Mouse (Mus musculus) forebrain, embryonic 13.5 days (tissue): ENCODE data around the gene Aqp7. TPM values are rescaled to one million over a fixed set of nuclear protein-coding genes. Genes with fewer than 3 reads are reported as not detected.
A peak's percentile ranks its signal among the peaks of the same experiment; 100 is the strongest.
"Not testable (repeated sequence)": the region's sequence is repeated elsewhere in the genome, so short reads cannot be mapped to it uniquely, and the experiment has no call there.

ENCODE experiments used
- ATAC-seq: fragments of 200-750 bp; cut with Nextera tagmentation; 2 replicates; pipeline ENCODE4 v1.8.0; 2017
- H3K27ac ChIP-seq: fragments of 300-500 bp; sonication (generic); 2 replicates; pipeline ENCODE4 v1.5.1; 2015; ENCODE audit warnings: inconsistent platforms, mild to moderate bottlenecking, moderate library complexity
- H3K27me3 ChIP-seq: fragments of 300-500 bp; sonication (generic); 2 replicates; pipeline ENCODE4 v1.6.1; 2015; ENCODE audit warnings: mild to moderate bottlenecking, inconsistent platforms
- H3K36me3 ChIP-seq: fragments of 300-500 bp; sonication (generic); 2 replicates; pipeline ENCODE4 v1.6.1; 2015; ENCODE audit warnings: mild to moderate bottlenecking, inconsistent platforms; ENCODE audit not compliant: poor library complexity, severe bottlenecking
- H3K4me1 ChIP-seq: fragments of 300-500 bp; sonication (generic); 2 replicates; pipeline ENCODE4 v1.6.1; 2015; ENCODE audit warnings: inconsistent platforms
- H3K4me2 ChIP-seq: fragments of 300-500 bp; sonication (generic); 2 replicates; pipeline ENCODE4 v1.6.1; 2015; ENCODE audit warnings: inconsistent platforms, mild to moderate bottlenecking, moderate library complexity
- H3K4me3 ChIP-seq: fragments of 300-500 bp; sonication (generic); 2 replicates; pipeline ENCODE4 v1.5.1; 2015; ENCODE audit warnings: mild to moderate bottlenecking, inconsistent platforms
- H3K9ac ChIP-seq: fragments of 300-500 bp; sonication (generic); 2 replicates; pipeline ENCODE4 v1.6.1; 2015; ENCODE audit warnings: mild to moderate bottlenecking, inconsistent platforms
- H3K9me3 ChIP-seq: fragments of 300-500 bp; sonication (generic); replicated peaks from 2 replicates; pipeline ENCODE4 v1.6.1; 2016; ENCODE audit warnings: inconsistent platforms
- WGBS: fragments of 180-500 bp; shearing (Covaris S2); methylation state at CpG from one replicate; pipeline ENCODE4 v1.1.7; 2015; 5-methylcytosine and 5-hydroxymethylcytosine counted together
- polyA plus RNA-seq: library from polyadenylated mRNA; unstranded; fragments of >200 nt; fragmentation: Nextera tagmentation; extraction: Ambion mirVana; gene quantifications from 2 replicates; pipeline ENCODE4 v1.2.1, GENCODE M21; 2015

Aqp7 gene
- polyA plus RNA-seq, 1 experiment from 2014 or later: not detected

- H3K9me3 ChIP-seq, H3K4me3 ChIP-seq, H3K4me1 ChIP-seq, H3K4me2 ChIP-seq, H3K9ac ChIP-seq, H3K27me3 ChIP-seq, ATAC-seq, H3K36me3 ChIP-seq, H3K27ac ChIP-seq: not testable (repeated sequence)
- WGBS: 75% methylated on average over 4 of the region's 4 CpGs
Measured at GRCm38 (mm10) chr4:41082803-41083202, 34.9 kb upstream of the Aqp7 start.

- Histone ChIP-seq H3K4me1 (no peaks in the 10 kb centered on the region), H3K4me3 (no peak overlapping the region), H3K9ac (no peak overlapping the region), H3K4me2 (no peak overlapping the region), H3K27ac (no peak overlapping the region), H3K36me3 (no peaks in the 10 kb centered on the region), H3K27me3 (no peaks in the 10 kb centered on the region), H3K9me3 (no peaks in the 10 kb centered on the region)
- 81% methylated on average over 5 of the region's 5 CpGs for WGBS
- no peak for ATAC-seq
Measured at GRCm38 (mm10) chr4:41081733-41082132, 33.8 kb upstream of the Aqp7 start.

GRCm38 (mm10) chr4:41078726-41079125 lies 30.8 kb upstream of the Aqp7 start:
- H3K4me1 ChIP-seq: no peaks in the 10 kb centered on the region
- no peak overlapping the region for H3K4me2 ChIP-seq
- no peaks in the 10 kb centered on the region for H3K27me3 ChIP-seq
- no peaks in the 10 kb centered on the region for H3K9me3 ChIP-seq
- no peaks in the 10 kb centered on the region for H3K36me3 ChIP-seq
- no peak overlapping the region for H3K9ac ChIP-seq
- H3K4me3 ChIP-seq: no peak overlapping the region
- H3K27ac ChIP-seq: no peak overlapping the region
- 79% methylated on average over 6 of the region's 6 CpGs for WGBS
- ATAC-seq: no peak

GRCm38 (mm10) chr4:41074461-41074860 lies 26.5 kb upstream of the Aqp7 start:
- 0 out of 2 replicates have a peak, but pooled peaks cover 5% of the 10 kb centered on the region for H3K4me1 ChIP-seq
- H3K27ac ChIP-seq: no peak overlapping the region
- H3K9me3 ChIP-seq: no peaks in the 10 kb centered on the region
- WGBS: 81% methylated on average over 6 of the region's 6 CpGs
- H3K4me3 ChIP-seq: no peak overlapping the region
- no peaks in the 10 kb centered on the region for H3K36me3 ChIP-seq
- H3K27me3 ChIP-seq: no peaks in the 10 kb centered on the region
- H3K9ac ChIP-seq: no peak overlapping the region
- H3K4me2 ChIP-seq: no peak overlapping the region
- ATAC-seq: no peak

GRCm38 (mm10) chr4:41073008-41073817 lies 25.3 kb upstream of the Aqp7 start:
- WGBS: 83% methylated on average over 12 of the region's 12 CpGs
- H3K4me3 ChIP-seq: no peak overlapping the region
- H3K9me3 ChIP-seq: no peaks in the 10 kb centered on the region

GRCm38 (mm10) chr4:41071500-41072429 lies 23.8 kb upstream of the Aqp7 start:
- Histone ChIP-seq H3K4me3 (no peak overlapping the region), H3K27me3 (no peaks in the 10 kb centered on the region), H3K4me2 (no peak overlapping the region), H3K4me1 (0 out of 2 replicates have a peak, but pooled peaks cover 5% of the 10 kb centered on the region), H3K9ac (no peak overlapping the region), H3K9me3 (no peaks in the 10 kb centered on the region), H3K27ac (no peak overlapping the region), H3K36me3 (no peaks in the 10 kb centered on the region)
- WGBS: 65% methylated on average over 14 of the region's 14 CpGs
- no peak for ATAC-seq

More at GRCm38 (mm10) chr4:41073008-41073817, 25.3 kb upstream of the Aqp7 start:
- H3K9ac ChIP-seq: no peak overlapping the region
- H3K4me2 ChIP-seq: no peak overlapping the region
- no peaks in the 10 kb centered on the region for H3K27me3 ChIP-seq
- no peak overlapping the region for H3K27ac ChIP-seq
- no peaks in the 10 kb centered on the region for H3K36me3 ChIP-seq
- no peak for ATAC-seq
- H3K4me1 ChIP-seq: 0 out of 2 replicates have a peak, but pooled peaks cover 5% of the 10 kb centered on the region

- Histone ChIP-seq H3K27ac (no peak overlapping the region), H3K4me3 (no peak overlapping the region), H3K9me3 (no peaks in the 10 kb centered on the region), H3K4me2 (no peak overlapping the region), H3K4me1 (no peaks in the 10 kb centered on the region), H3K36me3 (no peaks in the 10 kb centered on the region), H3K9ac (no peak overlapping the region), H3K27me3 (no peaks in the 10 kb centered on the region)
- 88% methylated on average over 4 of the region's 4 CpGs for WGBS
- ATAC-seq: no peak
Measured at GRCm38 (mm10) chr4:41065196-41065595, 17.3 kb upstream of the Aqp7 start.

- Histone ChIP-seq H3K9ac (no peak overlapping the region), H3K9me3 (no peaks in the 10 kb centered on the region), H3K27me3 (no peaks in the 10 kb centered on the region), H3K36me3 (no peaks in the 10 kb centered on the region), H3K4me3 (no peak overlapping the region), H3K4me1 (no peaks in the 10 kb centered on the region), H3K4me2 (0 out of 2 replicates have a peak overlapping the region, but pooled peaks have one; percentile 12), H3K27ac (no peak overlapping the region)
- 18% methylated on average over 16 of the region's 16 CpGs for WGBS
- no peak for ATAC-seq
Measured at GRCm38 (mm10) chr4:41063894-41064673, 16.1 kb upstream of the Aqp7 start.

GRCm38 (mm10) chr4:41063351-41063750 lies 15.4 kb upstream of the Aqp7 start:
- Histone ChIP-seq H3K4me1 (no peaks in the 10 kb centered on the region), H3K9me3 (no peaks in the 10 kb centered on the region), H3K4me3 (no peak overlapping the region), H3K27ac (no peak overlapping the region), H3K9ac (no peak overlapping the region), H3K27me3 (no peaks in the 10 kb centered on the region), H3K36me3 (no peaks in the 10 kb centered on the region), H3K4me2 (no peak overlapping the region)
- 68% methylated on average over 3 of the region's 3 CpGs for WGBS
- no peak for ATAC-seq

- Histone ChIP-seq H3K4me2 (no peak overlapping the region), H3K4me1 (no peaks in the 10 kb centered on the region), H3K36me3 (no peaks in the 10 kb centered on the region), H3K9me3 (no peaks in the 10 kb centered on the region), H3K27ac (no peak overlapping the region), H3K4me3 (no peak overlapping the region), H3K27me3 (no peaks in the 10 kb centered on the region), H3K9ac (no peak overlapping the region)
- WGBS: 73% methylated on average over 8 of the region's 9 CpGs
- no peak for ATAC-seq
Measured at GRCm38 (mm10) chr4:41057361-41057760, 9.4 kb upstream of the Aqp7 start.

GRCm38 (mm10) chr4:41056742-41057332 lies 8.9 kb upstream of the Aqp7 start:
- no peaks in the 10 kb centered on the region for H3K27me3 ChIP-seq
- no peak overlapping the region for H3K9ac ChIP-seq
- no peak overlapping the region for H3K4me2 ChIP-seq
- H3K4me1 ChIP-seq: no peaks in the 10 kb centered on the region
- no peak overlapping the region for H3K27ac ChIP-seq
- 69% methylated on average over 7 of the region's 7 CpGs for WGBS
- no peaks in the 10 kb centered on the region for H3K36me3 ChIP-seq
- no peak overlapping the region for H3K4me3 ChIP-seq
- H3K9me3 ChIP-seq: no peaks in the 10 kb centered on the region
- ATAC-seq: no peak
